8 mouse cellular contexts compared by ENCODE assay signal in genomic region chr4:146263038-146263685, GRCm38 (mm10).
A peak's percentile ranks its signal among the peaks of the same experiment; 100 is the strongest.
DNase-seq lines count a peak whose midpoint lies in the region; ATAC-seq lines count a peak whose summit lies in the region.
"Not testable (repeated sequence)": the region's sequence is repeated elsewhere in the genome, so short reads cannot be mapped to it uniquely, and the experiment has no call there.

No protein-coding gene starts in this region.

- DNase-seq in Muller cell, postnatal 12 days (ENCODE audit: inconsistent ontology term): peak; percentile 0
- DNase-seq in embryonic facial prominence, embryonic 10.5 days (ENCODE audit: low spot score): peak; percentile 31
- peak; percentile 3 for DNase-seq in gastrocnemius, postnatal 14 days
- DNase-seq in heart, postnatal 4 days: peak; percentile 19
- DNase-seq in liver, embryonic 13.5 days: peak; percentile 22

- H3K4me3 ChIP-seq in embryonic facial prominence, embryonic 10.5 days: peak overlapping the region; percentile 46
- H3K4me3 ChIP-seq in kidney, embryonic 16.5 days (ENCODE audit: low read length): peak overlapping the region; percentile 42
- peak overlapping the region; percentile 26 for H3K4me3 ChIP-seq in liver, embryonic 13.5 days (replicated peaks)
- H3K4me3 ChIP-seq in midbrain, embryonic 15.5 days: peak overlapping the region; percentile 31
- H3K4me3 ChIP-seq in stomach, embryonic 16.5 days (replicated peaks; ENCODE audit: low read length): peak overlapping the region; percentile 37

- H3K4me2 ChIP-seq in kidney, embryonic 16.5 days (replicated peaks; ENCODE audit: low read depth, low read length): peak overlapping the region; percentile 52
- peak overlapping the region; percentile 52 for H3K4me2 ChIP-seq in liver, embryonic 13.5 days
- peak overlapping the region; percentile 49 for H3K4me2 ChIP-seq in midbrain, embryonic 15.5 days
- H3K4me2 ChIP-seq in stomach, embryonic 16.5 days (ENCODE audit: low read depth, low read length): peak overlapping the region; percentile 50

- not testable (repeated sequence) for H3K27me3 ChIP-seq in embryonic facial prominence, embryonic 10.5 days (replicated peaks; ENCODE audit: low read depth, poor library complexity, severe bottlenecking); kidney, embryonic 16.5 days (ENCODE audit: insufficient read depth, low read length); liver, embryonic 13.5 days; midbrain, embryonic 15.5 days (replicated peaks); stomach, embryonic 16.5 days (ENCODE audit: control insufficient read depth, insufficient read depth, low read length)

- peak overlapping the region; percentile 19; the same call in 1 of the 2 replicates for H3K27ac ChIP-seq in embryonic facial prominence, embryonic 10.5 days (replicated peaks)
- not testable (repeated sequence) for H3K27ac ChIP-seq in kidney, embryonic 16.5 days (ENCODE audit: low read length); liver, embryonic 13.5 days; midbrain, embryonic 15.5 days; stomach, embryonic 16.5 days (ENCODE audit: low read length)

- not testable (repeated sequence) for H3K36me3 ChIP-seq in embryonic facial prominence, embryonic 10.5 days (replicated peaks); kidney, embryonic 16.5 days (ENCODE audit: insufficient read depth, low read length); liver, embryonic 13.5 days; midbrain, embryonic 15.5 days (replicated peaks); stomach, embryonic 16.5 days (ENCODE audit: control insufficient read depth, insufficient read depth, low read length)

- H3K9me3 ChIP-seq in embryonic facial prominence, embryonic 10.5 days; kidney, embryonic 16.5 days (ENCODE audit: low read length); liver, embryonic 13.5 days (replicated peaks); midbrain, embryonic 15.5 days; stomach, embryonic 16.5 days (replicated peaks; ENCODE audit: control insufficient read depth, low read length): not testable (repeated sequence)

- ATAC-seq in kidney, embryonic 16.5 days (ENCODE audit: low FRiP score, low TSS enrichment): peak; percentile 98
- peak; percentile 98 for ATAC-seq in liver, embryonic 13.5 days (ENCODE audit: low read depth)
- peak; percentile 92 for ATAC-seq in midbrain, embryonic 15.5 days (replicated peaks)
- ATAC-seq in stomach, embryonic 16.5 days (ENCODE audit: insufficient read depth, low FRiP score): peak; percentile 85; the same call in 1 of the 2 replicates

- peak overlapping the region; percentile 59 for H3K9ac ChIP-seq in kidney, embryonic 16.5 days (replicated peaks; ENCODE audit: low read length)
- H3K9ac ChIP-seq in liver, embryonic 13.5 days; midbrain, embryonic 15.5 days: not testable (repeated sequence)
- peak overlapping the region; percentile 52; the same call in 1 of the 2 replicates for H3K9ac ChIP-seq in stomach, embryonic 16.5 days (ENCODE audit: low read length)

- 5% methylated on average over 50 of the region's 51 CpGs for WGBS in embryonic facial prominence, embryonic 10.5 days
- WGBS in kidney, embryonic 16.5 days: 7% methylated on average over 34 of the region's 51 CpGs
- WGBS in liver, embryonic 13.5 days (ENCODE audit: insufficient replicate concordance): 4% methylated on average over 34 of the region's 51 CpGs
- 5% methylated on average over 38 of the region's 51 CpGs for WGBS in midbrain, embryonic 15.5 days
- 7% methylated on average over 30 of the region's 51 CpGs for WGBS in stomach, embryonic 16.5 days

- H3K4me1 ChIP-seq in embryonic facial prominence, embryonic 10.5 days; kidney, embryonic 16.5 days (ENCODE audit: insufficient read depth, low read length); liver, embryonic 13.5 days (replicated peaks); midbrain, embryonic 15.5 days; stomach, embryonic 16.5 days (ENCODE audit: control insufficient read depth, insufficient read depth, low read length): not testable (repeated sequence)

- intact Hi-C loops in gastrocnemius, postnatal 14 days (cut with DNase I; ENCODE audit: low total_unique reads): not testable (repeated sequence)
